Mouse (Mus musculus) liver, adult 2 months (tissue): ENCODE measurements around the gene Fam53b.

ENCODE experiments used
- CTCF ChIP-seq: fragments of 200-500 bp; IDR thresholded peaks from 2 replicates; pipeline ENCODE4 v1.5.1; 2011; ENCODE audit warnings: low read depth, low read length, control low read depth
- POLR2A ChIP-seq: fragments of 200-500 bp; IDR thresholded peaks from 2 replicates; pipeline ENCODE4 v1.6.1; 2011; ENCODE audit warnings: low read length, control low read depth; ENCODE audit not compliant: insufficient read depth; ENCODE audit errors: extremely low read depth

DNA sequence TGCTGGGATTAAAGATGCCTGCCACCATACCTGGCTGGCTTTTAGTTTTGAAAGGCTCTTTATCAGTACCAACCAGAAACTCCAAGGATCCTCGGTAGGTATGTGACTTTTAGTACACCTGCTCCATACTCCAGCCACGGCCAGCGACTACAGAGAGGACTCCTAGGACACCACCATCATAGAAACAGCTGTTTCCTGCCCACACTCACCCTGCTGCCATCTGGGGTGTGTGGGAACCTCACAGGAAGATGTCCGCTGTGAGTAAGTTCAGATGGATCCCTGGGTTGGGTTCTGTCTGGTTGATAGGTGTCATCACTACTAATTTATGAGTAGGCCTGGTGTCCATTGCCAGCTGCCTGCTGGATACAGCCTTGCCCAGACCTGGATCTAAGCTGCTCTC lies 114.9 kb downstream of the Fam53b start:
- TF ChIP-seq CTCF, result no peak
- no peak for TF ChIP-seq POLR2A
